Mouse (Mus musculus): Measurements from ENCODE around the gene Cnbp. TPM values are rescaled to one million over a fixed set of nuclear protein-coding genes. Genes with fewer than 3 reads are reported as not detected.
A peak's percentile ranks its signal among the peaks of the same experiment; 100 is the strongest.

The Cnbp gene
- total RNA-seq (2021): 100 to 1,000 TPM; 279 to 283 TPM
- long read RNA-seq, experiment 1, transcript Cnbp-209 (5 exons, 1,614 nt): minor isoform, 19 of 869 reads
- long read RNA-seq, experiment 1, transcript Cnbp-203 (5 exons, 1,661 nt): minor isoform, 193 of 869 reads
- long read RNA-seq, experiment 1, transcript Cnbp-201 (5 exons, 2,178 nt): minor isoform, 139 of 869 reads
- long read RNA-seq, experiment 1, transcript Cnbp-208 (5 exons, 2,175 nt): major isoform, 396 of 869 reads
- long read RNA-seq, experiment 1, partial matches to known transcripts: 4 of 869 reads
- long read RNA-seq, experiment 1, other reads (novel, unspliced or antisense): 101 of 869 reads
- long read RNA-seq, experiment 2, transcript Cnbp-201 (5 exons, 2,178 nt): minor isoform, 123 of 683 reads
- long read RNA-seq, experiment 2, transcript Cnbp-203 (5 exons, 1,661 nt): minor isoform, 148 of 683 reads
- long read RNA-seq, experiment 2, transcript Cnbp-209 (5 exons, 1,614 nt): minor isoform, 14 of 683 reads
- long read RNA-seq, experiment 2, transcript Cnbp-208 (5 exons, 2,175 nt): major isoform, 291 of 683 reads
- long read RNA-seq, experiment 2, partial matches to known transcripts: 2 of 683 reads
- long read RNA-seq, experiment 2, other reads (novel, unspliced or antisense): 95 of 683 reads

DNA sequence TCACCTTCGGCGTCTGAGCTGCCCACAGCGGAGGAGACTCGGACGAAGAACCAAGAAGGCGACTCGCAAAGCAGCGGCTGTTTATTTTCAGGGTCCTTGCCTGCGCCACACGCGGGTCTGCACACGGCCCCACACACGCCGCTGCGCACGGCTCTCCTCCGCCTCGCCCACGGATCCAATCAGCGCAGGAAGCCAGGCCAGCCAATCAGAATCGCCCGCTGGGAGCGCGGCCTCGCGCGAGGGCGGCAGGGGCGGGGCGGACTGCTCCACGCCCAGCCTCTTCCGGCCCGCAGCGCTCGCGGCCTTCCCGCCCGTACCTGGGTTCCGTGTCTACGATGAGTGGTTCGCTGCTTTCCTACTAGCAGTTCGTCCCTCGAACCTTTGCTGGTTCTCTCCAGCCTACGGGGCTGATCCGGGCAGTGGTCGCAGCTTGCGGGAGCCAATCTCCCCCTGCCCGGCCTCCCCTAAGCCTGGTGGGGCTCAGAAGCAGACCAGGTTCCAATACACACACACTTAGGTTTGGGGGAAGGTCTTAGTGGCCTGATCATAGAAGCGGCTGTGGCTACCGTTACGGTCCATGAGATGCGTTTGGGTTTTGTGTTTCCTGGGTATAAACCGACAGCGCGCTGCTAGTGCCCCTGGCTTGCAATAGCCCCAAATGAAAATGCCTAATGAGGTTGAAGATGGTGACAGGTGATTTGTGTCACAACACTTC, at the start of gene Cnbp:
Cnbp (minus strand) TSS at position 207 of the 715 bp plus-strand sequence.
- peak; percentile 98 to 99 for DNase-seq
- intact Hi-C loops (cut with DNase I): loop anchor here (2.0 kb wide), 1 partner anchor 36 kb away; the partner anchor contains the start of gene Copg1

DNA sequence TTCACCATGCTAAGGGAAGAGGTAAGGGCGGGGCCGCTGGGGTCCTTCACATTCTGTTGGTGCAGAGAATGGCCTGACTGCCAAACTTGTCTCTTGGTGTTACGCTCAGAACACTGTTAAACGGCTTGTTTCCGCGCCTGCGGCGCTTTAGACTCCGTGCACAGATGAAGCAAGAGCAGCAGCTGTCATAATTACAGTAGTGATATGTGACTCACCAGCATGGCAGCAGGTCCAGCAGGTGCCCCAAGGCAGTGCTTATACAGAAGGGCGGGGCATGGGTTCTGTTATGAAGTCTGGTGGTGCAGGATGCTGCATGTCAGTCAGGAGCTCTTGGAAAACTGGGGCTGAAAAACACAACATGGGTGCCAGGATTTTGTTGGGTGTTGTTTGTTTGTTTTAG, 47.1 kb upstream of the Cnbp start:
- no peak for DNase-seq
- intact Hi-C loops (cut with DNase I): no loop called here

DNA sequence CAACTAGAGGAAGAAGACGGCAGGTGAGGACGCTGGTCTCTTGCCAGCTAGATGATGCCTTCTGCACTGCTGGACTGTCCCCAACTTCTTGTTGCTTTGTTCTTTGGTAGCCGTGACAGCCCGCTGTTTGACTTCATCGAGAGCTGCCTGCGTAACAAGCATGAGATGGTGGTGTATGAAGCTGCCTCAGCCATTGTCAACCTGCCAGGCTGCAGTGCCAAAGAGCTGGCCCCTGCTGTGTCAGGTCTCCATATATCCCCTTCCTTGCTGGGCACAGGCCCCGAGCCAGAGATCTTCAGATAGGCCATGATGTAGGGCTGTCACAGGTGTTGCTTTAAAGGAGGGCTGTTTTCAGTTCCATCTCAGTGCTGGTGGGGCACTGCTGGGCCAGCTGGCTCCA, 43.0 kb upstream of the Cnbp start:
- intact Hi-C loops (cut with DNase I): no loop called here
- DNase-seq: no peak

DNA sequence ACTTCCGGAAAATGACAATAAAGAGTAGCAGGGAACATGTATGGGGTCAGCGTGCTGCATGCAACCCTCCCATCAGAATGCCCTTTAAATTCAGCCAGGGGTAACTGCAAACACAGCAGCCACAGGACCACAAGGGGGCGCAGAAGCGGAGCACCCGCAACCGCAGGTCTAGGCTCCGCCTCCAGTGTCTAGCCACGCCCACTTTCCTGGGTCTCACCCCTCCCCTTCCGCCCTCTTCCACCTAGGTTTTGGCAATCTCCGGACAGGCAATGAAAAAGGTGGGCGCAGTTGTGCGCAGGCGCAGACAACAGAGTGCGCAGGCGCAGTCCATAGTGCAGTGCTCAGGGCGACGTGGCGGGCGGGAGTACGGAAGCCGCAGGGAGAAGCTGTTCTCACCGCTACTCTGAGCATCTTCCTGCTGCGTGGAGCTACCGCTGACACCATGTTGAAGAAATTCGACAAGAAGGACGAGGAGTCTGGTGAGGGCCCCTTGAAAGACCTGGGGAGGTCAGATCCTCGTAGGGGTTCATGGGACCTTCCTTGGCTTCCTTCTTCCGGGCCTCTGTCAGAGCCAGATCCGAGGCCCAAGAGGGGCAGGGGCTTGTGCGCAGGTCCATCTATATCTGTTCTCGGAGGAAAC, 36.8 kb upstream of the Cnbp start, which contains the start of gene Copg1:
Copg1 (plus strand) TSS at position 221 of the 640 bp plus-strand sequence.
- intact Hi-C loops (cut with DNase I): loop anchor here (1.0 to 2.0 kb wide), 2 partner anchors 37 to 111 kb away; partner anchors contain the start of gene Cnbp
- peak; percentile 100 for DNase-seq

DNA sequence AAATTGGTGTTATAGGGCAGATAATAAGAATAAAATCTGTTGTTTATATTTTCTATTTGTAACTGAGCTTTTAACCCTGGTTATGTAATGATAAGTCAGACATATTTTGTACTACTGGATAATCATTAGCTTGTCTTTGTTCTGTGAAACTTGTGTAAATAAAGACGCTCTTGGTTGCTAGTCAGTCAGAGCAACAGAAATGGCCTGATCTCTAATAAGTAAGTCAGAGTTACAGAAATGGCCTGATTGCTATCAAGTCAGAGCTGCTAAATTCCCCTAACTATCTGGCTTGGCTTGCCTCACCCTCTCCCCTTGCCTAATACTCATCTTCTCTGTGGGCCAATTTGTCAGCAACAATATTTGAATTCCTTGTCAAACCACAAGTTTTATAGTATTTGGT, 35.8 kb upstream of the Cnbp start:
- DNase-seq: no peak
- intact Hi-C loops (cut with DNase I): loop anchor here (1.0 to 2.0 kb wide), 2 partner anchors 36 to 112 kb away; partner anchors contain the start of gene Cnbp

DNA sequence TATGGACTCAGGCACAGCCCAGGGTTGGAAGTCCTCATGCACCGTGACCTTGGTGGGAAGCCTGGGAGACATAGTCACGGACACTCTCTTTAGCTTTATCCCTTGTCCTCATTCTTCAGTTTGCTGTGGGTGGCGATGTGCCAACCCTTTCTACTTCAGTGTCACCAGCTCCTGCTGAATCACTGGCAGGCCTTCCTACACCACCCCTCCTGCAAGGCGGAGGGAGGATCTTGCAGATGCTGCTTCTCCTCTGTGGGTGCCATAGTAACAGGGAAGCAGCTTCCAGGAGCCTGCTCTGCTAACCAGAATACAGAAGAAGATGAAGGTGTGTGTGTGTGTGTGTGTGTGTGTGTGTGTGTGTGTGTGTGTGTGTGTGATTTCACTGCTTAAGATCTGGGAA, 31.9 kb upstream of the Cnbp start:
- intact Hi-C loops (cut with DNase I): no loop called here
- DNase-seq: no peak

DNA sequence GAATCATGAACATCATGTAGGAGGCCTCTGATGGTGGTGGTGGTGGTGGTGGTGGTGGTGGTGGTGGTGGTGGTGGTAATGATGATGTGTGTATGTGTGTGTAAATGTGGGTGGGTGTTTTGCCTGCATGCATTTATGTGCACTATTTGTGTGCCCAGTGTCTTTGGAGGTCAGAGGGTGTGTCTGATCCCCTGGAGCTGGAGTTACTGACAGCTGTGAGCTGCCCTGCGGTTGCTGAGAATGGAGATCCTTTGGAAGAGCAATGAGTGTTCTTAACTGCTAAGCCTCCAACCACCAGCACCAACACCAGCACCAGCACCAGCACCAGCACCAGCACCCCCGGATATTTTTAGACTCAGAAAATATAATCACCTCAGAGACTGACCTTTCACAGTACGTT, 31.3 kb upstream of the Cnbp start:
- intact Hi-C loops (cut with DNase I): no loop called here
- no peak for DNase-seq

DNA sequence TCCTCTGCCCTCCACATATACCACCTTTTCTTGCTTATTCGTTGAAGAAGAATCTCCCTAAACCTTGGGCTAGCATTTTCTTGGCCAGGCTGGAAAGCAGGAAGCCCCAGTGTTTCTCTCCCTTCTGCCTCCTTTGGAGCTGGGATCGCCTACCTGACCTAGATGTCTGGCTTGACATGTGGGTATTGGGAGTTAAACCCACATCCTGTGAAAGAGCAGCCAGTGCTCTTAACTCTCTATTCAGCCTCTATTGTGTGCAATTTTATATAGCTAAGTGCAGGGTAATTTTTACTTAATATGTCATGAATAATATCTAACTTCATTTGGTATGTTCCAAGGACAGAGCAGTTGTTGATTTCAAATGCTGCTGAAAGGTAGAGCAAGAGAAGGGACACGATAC, 28.7 kb upstream of the Cnbp start:
- DNase-seq: no peak
- intact Hi-C loops (cut with DNase I): no loop called here

DNA sequence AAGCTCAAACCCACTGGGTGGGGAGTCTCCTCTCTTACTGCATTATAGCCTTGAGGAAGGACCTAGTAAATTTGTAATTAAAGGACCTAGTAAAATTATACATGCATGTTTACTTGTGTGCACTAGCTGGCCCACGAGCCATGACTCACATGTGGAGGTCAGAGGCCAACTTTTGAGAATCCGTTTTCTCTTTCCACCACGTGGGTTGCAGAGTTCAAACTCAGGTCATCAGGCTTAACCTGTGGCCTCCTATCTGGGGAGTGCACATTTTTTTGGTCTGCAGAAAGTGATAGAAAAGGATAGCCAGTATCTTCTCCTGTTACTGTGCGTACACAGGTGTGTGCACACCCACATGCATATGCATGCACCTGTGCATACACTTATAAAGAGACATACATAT, 28.1 kb upstream of the Cnbp start:
- DNase-seq: no peak
- intact Hi-C loops (cut with DNase I): no loop called here

DNA sequence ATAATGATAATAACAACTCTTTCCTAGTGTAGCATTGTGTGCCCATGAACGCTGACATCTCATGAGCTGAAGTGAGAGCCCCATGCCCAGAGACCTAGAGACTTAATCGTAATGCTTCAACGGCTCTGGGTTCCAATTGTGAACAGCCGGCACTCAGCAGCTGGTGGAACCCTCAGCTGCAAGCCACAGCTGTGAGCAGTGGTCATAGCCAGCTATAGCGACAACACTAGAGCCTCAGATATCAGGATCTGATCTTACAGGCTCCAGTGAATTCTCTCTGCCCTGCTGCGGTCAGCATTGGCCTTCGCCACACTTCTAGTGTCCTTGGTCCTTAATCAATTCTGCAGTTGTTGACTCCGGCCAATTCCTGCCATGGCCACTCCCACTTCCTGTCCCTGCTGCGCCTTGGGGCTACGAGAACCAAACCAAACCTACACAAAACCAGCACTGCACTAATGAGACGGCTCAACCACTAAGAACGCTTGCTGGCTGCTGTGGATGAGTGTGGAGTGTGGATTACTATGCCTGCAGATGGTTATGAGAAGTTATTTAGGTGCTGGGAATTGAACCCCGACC, 25.2 kb upstream of the Cnbp start:
- DNase-seq: peak; percentile 37 to 55
- intact Hi-C loops (cut with DNase I): no loop called here

DNA sequence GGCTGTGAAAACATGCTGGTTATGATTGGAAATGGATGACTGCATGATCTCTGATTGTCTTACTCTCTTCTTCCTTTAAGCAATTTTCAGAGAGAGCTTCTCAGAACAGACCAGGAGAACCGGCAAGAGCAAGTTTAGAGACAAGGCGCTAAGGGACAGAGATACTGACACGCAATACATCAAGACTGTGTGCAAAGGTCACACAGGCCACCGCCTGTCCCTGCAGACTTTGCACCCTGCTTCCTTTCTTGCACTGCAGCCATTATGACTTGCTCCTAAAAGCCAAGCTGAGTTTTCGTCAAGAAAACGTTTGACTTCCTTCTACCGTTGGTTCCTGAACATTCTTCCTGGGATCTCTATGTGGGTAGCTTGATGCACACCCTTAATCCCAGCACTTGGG, 24.7 kb upstream of the Cnbp start:
- no peak for DNase-seq
- intact Hi-C loops (cut with DNase I): no loop called here

DNA sequence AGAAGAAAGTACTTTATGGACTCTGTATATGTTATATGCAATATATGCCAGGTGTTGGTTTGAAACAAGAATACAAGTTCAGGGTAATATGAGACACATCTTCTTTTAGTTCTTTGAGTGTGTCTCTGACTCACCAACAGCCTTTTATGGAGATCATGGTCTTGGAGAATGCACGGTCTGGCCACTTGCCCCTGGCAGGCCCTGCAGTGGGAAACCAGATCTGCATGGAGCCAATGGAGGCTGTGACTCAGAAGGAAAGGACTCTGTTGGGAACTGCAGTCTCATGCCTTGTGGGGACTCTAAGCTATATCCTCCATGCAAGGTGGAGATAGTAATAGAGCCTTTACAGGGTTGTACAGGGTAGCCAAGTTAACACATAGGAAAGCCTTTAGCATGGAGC, 24.2 kb upstream of the Cnbp start:
- intact Hi-C loops (cut with DNase I): no loop called here
- peak; percentile 63 to 75 for DNase-seq

DNA sequence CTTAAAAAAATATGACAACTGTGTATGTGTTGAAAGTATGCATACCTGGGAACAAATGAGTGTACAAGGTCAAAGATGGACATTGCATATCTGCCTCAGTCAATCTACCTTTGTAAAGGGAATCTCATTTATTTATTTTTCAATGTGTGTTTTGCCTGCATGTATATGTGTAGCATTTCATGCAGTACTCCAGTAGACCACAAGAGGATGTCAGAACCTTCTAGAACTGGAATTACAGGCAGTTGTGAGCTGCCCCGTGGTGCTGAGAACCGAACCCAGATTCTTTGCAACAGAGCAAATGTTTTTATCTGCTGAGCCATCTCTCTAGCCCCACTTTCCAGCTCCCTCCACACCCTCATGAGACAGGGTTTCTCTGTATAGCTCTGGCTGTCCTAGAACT, 23.1 kb upstream of the Cnbp start:
- DNase-seq: no peak
- intact Hi-C loops (cut with DNase I): no loop called here

DNA sequence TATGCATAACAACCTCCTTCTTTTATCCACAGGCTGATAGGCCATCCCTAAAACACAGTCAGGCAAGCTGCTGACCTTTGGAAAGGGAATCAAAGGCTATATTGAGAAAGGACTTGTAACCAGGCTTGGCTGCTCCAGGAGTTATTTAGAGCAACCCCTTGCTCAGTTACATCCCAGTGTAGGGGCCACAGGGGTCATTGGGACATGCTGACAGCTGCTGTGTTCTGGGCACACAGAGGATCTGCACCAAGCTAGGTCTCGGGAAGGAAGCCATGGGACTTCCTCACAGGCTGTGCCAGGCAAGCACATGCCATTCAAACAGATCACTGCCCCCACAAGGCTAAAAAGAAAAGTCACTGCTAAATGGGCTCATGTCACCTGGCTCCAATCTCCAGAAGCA, 22.2 kb upstream of the Cnbp start:
- intact Hi-C loops (cut with DNase I): no loop called here
- DNase-seq: peak; percentile 41 to 46

DNA sequence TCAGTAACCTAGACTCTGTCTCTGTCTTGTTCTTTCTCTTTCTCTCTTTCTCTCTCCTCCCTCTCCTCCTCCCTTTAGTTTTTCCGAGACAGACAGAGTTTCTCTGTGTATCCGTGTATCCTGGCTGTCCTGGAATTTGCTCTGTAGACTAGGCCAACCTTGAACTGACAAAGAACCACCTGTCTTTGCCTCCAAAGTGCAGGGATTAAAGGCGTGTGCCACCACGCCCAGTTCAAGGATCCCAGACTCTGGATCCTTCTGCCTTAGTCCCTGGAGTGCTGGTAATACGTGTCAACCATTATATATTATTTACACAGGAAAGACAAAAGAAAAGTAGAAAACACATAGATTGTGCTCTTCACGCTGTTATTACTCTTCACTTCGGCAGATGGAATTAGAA, 20.3 kb upstream of the Cnbp start:
- intact Hi-C loops (cut with DNase I): no loop called here
- DNase-seq: no peak

DNA sequence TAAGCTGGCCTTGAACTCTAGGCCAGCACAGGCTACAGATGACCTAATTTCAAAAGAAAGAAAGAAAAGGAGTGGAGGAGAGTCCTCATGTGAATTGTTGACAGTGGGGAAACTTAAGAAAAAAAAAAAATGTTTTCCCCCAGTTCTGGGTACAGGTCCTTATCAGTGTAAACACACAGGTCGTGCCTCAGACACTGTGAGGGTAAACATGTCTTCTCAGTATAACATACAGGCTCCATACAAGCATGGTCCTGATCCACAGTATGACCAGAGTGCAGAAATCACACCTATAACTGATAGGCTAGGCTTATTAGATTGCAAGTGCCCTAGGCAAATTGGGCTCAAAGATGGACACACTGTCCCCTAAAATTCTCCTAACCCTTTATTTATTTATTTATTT, 19.5 kb upstream of the Cnbp start:
- DNase-seq: no peak
- intact Hi-C loops (cut with DNase I): no loop called here

DNA sequence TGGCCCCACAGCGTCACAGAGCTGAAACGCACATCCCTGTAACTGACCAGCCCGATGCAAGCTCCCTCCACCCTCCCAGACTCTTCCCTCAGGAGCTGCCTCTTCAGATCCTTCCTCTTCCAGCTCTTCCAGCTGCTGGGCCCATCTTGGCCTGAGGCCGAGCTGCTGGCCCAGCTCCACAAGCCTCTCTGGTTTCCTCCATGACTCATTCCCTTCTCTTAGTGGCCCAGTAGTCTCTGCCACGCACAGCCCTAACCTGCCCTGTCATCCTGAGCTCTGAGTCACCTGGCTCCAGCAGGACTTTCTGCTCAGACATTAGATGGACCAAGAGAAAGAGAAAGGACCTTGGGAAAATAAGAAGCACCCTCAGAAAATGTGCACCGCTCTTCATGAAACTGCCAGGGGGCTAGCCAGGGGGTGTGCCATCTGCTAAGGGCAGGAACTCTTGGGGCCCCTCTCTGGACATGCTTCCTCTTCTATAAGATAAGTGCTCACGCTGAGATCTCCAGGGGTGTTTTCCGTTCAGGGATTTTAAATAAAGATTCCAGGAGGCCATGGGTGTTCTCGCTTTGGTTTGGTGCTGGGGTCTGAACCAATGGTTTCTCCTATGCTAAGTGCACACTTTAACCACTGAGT, 18.1 kb upstream of the Cnbp start:
- intact Hi-C loops (cut with DNase I): no loop called here
- peak; percentile 85 to 91 for DNase-seq

DNA sequence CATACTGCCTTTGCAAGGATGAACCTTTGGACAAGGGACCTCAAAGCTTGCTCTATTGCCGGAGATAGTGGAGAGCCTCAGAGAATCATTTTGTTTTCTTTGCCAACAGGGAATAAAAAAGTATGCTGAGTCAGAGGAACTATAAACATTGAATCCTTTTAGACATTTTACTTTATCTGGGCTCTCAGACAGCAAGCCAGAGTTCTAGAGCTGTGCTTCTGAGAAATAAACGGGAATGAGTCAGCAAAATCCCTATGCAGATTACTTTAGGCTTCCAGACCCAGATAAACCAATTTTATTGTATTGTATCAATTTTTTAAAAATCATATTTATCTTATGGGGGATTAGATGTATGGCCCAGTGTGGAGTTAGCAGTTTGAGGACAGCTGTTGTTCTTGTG, 16.4 kb upstream of the Cnbp start:
- no peak for DNase-seq
- intact Hi-C loops (cut with DNase I): no loop called here

DNA sequence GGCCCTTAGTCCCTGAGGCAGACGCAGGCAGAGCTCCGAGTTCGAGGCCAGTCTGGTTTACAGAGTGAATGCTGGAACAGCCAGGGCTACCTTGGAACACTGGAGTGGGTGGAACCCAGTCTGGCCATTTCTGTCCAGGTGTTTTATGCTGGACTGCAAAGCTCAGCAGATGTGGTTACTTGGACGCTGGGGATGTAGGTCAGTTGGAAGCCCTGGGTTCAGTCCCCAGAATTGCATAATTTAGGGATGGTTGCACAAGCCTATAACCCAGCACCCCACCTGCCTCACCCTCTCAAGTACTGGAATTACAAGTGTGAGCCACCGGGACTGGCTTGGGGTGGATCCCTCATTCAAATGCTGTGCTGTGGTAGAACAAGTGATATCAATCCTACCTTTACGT, 15.3 kb upstream of the Cnbp start:
- intact Hi-C loops (cut with DNase I): no loop called here
- DNase-seq: no peak

DNA sequence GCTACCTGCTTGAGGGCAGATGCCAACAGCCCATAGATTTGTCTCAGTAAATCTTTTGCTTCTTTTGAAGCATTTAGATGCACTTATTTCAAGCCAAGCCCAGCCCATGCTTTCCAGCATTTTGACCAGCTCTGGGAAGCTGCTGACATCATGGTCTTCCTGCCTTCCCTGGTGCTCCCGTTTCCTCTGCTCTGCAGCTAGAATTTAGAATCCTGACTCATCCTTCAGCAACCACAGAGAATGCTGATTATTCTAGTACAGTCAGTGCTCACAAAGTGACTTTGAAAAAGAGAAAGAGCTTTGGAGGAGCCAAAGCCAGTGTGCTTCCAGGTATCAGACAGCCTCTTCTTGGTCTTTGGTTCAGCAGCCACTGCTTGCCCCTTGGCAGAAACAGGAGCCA, 6.2 kb upstream of the Cnbp start:
- no peak for DNase-seq
- intact Hi-C loops (cut with DNase I): no loop called here

All from heart, postnatal 14 days (tissue).